Mouse (Mus musculus) midbrain, embryonic 13.5 days (tissue): ENCODE data around the gene Apeh. TPM values are rescaled to one million over a fixed set of nuclear protein-coding genes. Genes with fewer than 3 reads are reported as not detected.
A peak's percentile ranks its signal among the peaks of the same experiment; 100 is the strongest.

Source experiments
- ATAC-seq: fragments of 200-750 bp; cut with Nextera tagmentation; 2 replicates; pipeline ENCODE4 v1.8.0; 2017; ENCODE audit warnings: mild to moderate bottlenecking, moderate TSS enrichment, moderate library complexity
- H3K27ac ChIP-seq: fragments of 300-500 bp; sonication (generic); 2 replicates; pipeline ENCODE4 v1.5.1; 2015; ENCODE audit warnings: inconsistent platforms, mild to moderate bottlenecking, moderate library complexity
- H3K27me3 ChIP-seq: fragments of 300-500 bp; sonication (generic); 2 replicates; pipeline ENCODE4 v1.6.1; 2015; ENCODE audit warnings: mild to moderate bottlenecking, inconsistent platforms
- H3K36me3 ChIP-seq: fragments of 300-500 bp; sonication (generic); 2 replicates; pipeline ENCODE4 v1.6.1; 2015; ENCODE audit warnings: mild to moderate bottlenecking, inconsistent platforms
- H3K4me1 ChIP-seq: fragments of 300-500 bp; sonication (generic); replicated peaks from 2 replicates; pipeline ENCODE4 v1.6.1; 2015; ENCODE audit warnings: inconsistent platforms
- H3K4me2 ChIP-seq: fragments of 300-500 bp; sonication (generic); replicated peaks from 2 replicates; pipeline ENCODE4 v1.6.1; 2015; ENCODE audit warnings: moderate library complexity, mild to moderate bottlenecking, inconsistent platforms
- H3K4me3 ChIP-seq: fragments of 300-500 bp; sonication (generic); replicated peaks from 2 replicates; pipeline ENCODE4 v1.5.1; 2015; ENCODE audit warnings: mild to moderate bottlenecking, inconsistent platforms
- H3K9ac ChIP-seq: fragments of 300-500 bp; sonication (generic); replicated peaks from 2 replicates; pipeline ENCODE4 v1.6.1; 2015; ENCODE audit warnings: mild to moderate bottlenecking, inconsistent platforms
- H3K9me3 ChIP-seq: fragments of 300-500 bp; sonication (generic); 2 replicates; pipeline ENCODE4 v1.6.1; 2016; ENCODE audit warnings: mild to moderate bottlenecking, inconsistent platforms
- WGBS: fragments of 180-500 bp; shearing (Covaris S2); methylation state at CpG from one replicate; pipeline ENCODE4 v1.1.7; 2015; 5-methylcytosine and 5-hydroxymethylcytosine counted together
- polyA plus RNA-seq: library from polyadenylated mRNA; unstranded; fragments of >200 nt; fragmentation: Nextera tagmentation; extraction: Ambion mirVana; gene quantifications from 2 replicates; pipeline ENCODE4 v1.2.1, GENCODE M21; 2015

The Apeh gene
- polyA plus RNA-seq, 1 experiment from 2014 or later = 62.5 TPM

- 0% methylated on average over 16 of the region's 16 CpGs for WGBS
- peaks cover 27% of the 10 kb centered on the region for H3K4me1 ChIP-seq
- H3K9me3 ChIP-seq = no peaks in the 10 kb centered on the region
- H3K36me3 ChIP-seq = peaks cover 43% of the 10 kb centered on the region
- H3K27me3 ChIP-seq = no peaks in the 10 kb centered on the region
- peak overlapping the region; percentile 65 for H3K27ac ChIP-seq
- ATAC-seq = peak; percentile 30
- H3K4me2 ChIP-seq = peak overlapping the region; percentile 93
- H3K9ac ChIP-seq = peak overlapping the region; percentile 70
- peak overlapping the region; percentile 59 for H3K4me3 ChIP-seq
Observed at GRCm38 (mm10) chr9:108094998-108095411, 599 bp upstream of the Apeh start.

- WGBS = 76% methylated on average over 10 of the region's 10 CpGs
- H3K4me2 ChIP-seq = peak overlapping the region; percentile 93
- H3K4me1 ChIP-seq = peaks cover 27% of the 10 kb centered on the region
- peaks cover 44% of the 10 kb centered on the region for H3K36me3 ChIP-seq
- ATAC-seq = 0 out of 2 replicates have a peak, but pooled peaks have one; percentile 1
- no peaks in the 10 kb centered on the region for H3K9me3 ChIP-seq
- peak overlapping the region; percentile 70 for H3K9ac ChIP-seq
- H3K4me3 ChIP-seq = peak overlapping the region; percentile 59
- H3K27me3 ChIP-seq = no peaks in the 10 kb centered on the region
- no peak overlapping the region for H3K27ac ChIP-seq
Observed at GRCm38 (mm10) chr9:108093586-108093985, 820 bp downstream of the Apeh start.

- no peak for ATAC-seq
- Histone ChIP-seq H3K36me3 (peaks cover 73% of the 10 kb centered on the region), H3K4me2 (no peak overlapping the region), H3K27me3 (no peaks in the 10 kb centered on the region), H3K9ac (no peak overlapping the region), H3K9me3 (no peaks in the 10 kb centered on the region), H3K4me3 (no peak overlapping the region), H3K27ac (no peak overlapping the region), H3K4me1 (peaks cover 22% of the 10 kb centered on the region)
- 95% methylated on average over 7 of the region's 7 CpGs for WGBS
Observed at GRCm38 (mm10) chr9:108090611-108091120, 3.7 kb downstream of the Apeh start.

- Histone ChIP-seq H3K27me3 (peaks cover 43% of the 10 kb centered on the region), H3K36me3 (peaks cover 67% of the 10 kb centered on the region), H3K4me2 (no peak overlapping the region), H3K9ac (no peak overlapping the region), H3K9me3 (no peaks in the 10 kb centered on the region), H3K4me3 (no peak overlapping the region), H3K27ac (no peak overlapping the region), H3K4me1 (peaks cover 6% of the 10 kb centered on the region; the same call in 1 of the 2 replicates)
- ATAC-seq = no peak
- 95% methylated on average over 4 of the region's 4 CpGs for WGBS
Observed at GRCm38 (mm10) chr9:108085261-108085660, 9.1 kb downstream of the Apeh start.

GRCm38 (mm10) chr9:108083561-108083960 lies 10.8 kb downstream of the Apeh start:
- ATAC-seq = no peak
- WGBS = 84% methylated on average over 6 of the region's 6 CpGs
- Histone ChIP-seq H3K27ac (no peak overlapping the region), H3K9ac (no peak overlapping the region), H3K4me2 (no peak overlapping the region), H3K9me3 (no peaks in the 10 kb centered on the region), H3K4me3 (no peak overlapping the region), H3K36me3 (peaks cover 50% of the 10 kb centered on the region), H3K27me3 (peaks cover 43% of the 10 kb centered on the region), H3K4me1 (peaks cover 15% of the 10 kb centered on the region)

GRCm38 (mm10) chr9:108082988-108083431 lies 11.4 kb downstream of the Apeh start, which contains the start of gene Rnf123:
Gene Rnf123 (minus strand): TSS chr9:108083346.
- Histone ChIP-seq H3K4me3 (0 out of 2 replicates have a peak within 1 kb of the TSS, but pooled peaks have one; percentile 3), H3K27me3 (peaks cover 43% of the 10 kb centered on the region), H3K4me1 (peaks cover 21% of the 10 kb centered on the region), H3K9ac (peak within 1 kb of the TSS; percentile 14; the same call in 1 of the 2 replicates), H3K36me3 (peaks cover 45% of the 10 kb centered on the region), H3K4me2 (0 out of 2 replicates have a peak within 1 kb of the TSS, but pooled peaks have one; percentile 10), H3K9me3 (no peaks in the 10 kb centered on the region), H3K27ac (no peak within 1 kb of the TSS)
- WGBS = 32% methylated on average over 12 of the region's 12 CpGs
- no peak for ATAC-seq

- no peak overlapping the region for H3K27ac ChIP-seq
- 0 out of 2 replicates have a peak overlapping the region, but pooled peaks have one; percentile 10 for H3K4me2 ChIP-seq
- 9% methylated on average over 19 of the region's 19 CpGs for WGBS
- 0 out of 2 replicates have a peak overlapping the region, but pooled peaks have one; percentile 3 for H3K4me3 ChIP-seq
- H3K4me1 ChIP-seq = peaks cover 25% of the 10 kb centered on the region
- H3K27me3 ChIP-seq = peaks cover 43% of the 10 kb centered on the region
- H3K36me3 ChIP-seq = peaks cover 40% of the 10 kb centered on the region
- no peak for ATAC-seq
- H3K9ac ChIP-seq = peak overlapping the region; percentile 14; the same call in 1 of the 2 replicates
- no peaks in the 10 kb centered on the region for H3K9me3 ChIP-seq
Observed at GRCm38 (mm10) chr9:108082549-108082948, 11.9 kb downstream of the Apeh start.

- 76% methylated on average over 5 of the region's 5 CpGs for WGBS
- no peak for ATAC-seq
- Histone ChIP-seq H3K9me3 (no peaks in the 10 kb centered on the region), H3K9ac (peak within 1 kb of the TSS; percentile 99), H3K4me2 (peak within 1 kb of the TSS; percentile 95), H3K4me3 (peak within 1 kb of the TSS; percentile 91), H3K27ac (no peak within 1 kb of the TSS; the same call in 1 of the 2 replicates), H3K27me3 (peaks cover 43% of the 10 kb centered on the region), H3K4me1 (peaks cover 25% of the 10 kb centered on the region), H3K36me3 (peaks cover 16% of the 10 kb centered on the region)
Observed at GRCm38 (mm10) chr9:108080168-108080567, 14.2 kb downstream of the Apeh start, which contains the start of gene Mst1. Gene Mst1 (plus strand): TSS chr9:108080436.

- Histone ChIP-seq H3K9ac (0 out of 2 replicates have a peak overlapping the region, but pooled peaks have one; percentile 0), H3K36me3 (peaks cover 27% of the 10 kb centered on the region), H3K27me3 (no peaks in the 10 kb centered on the region), H3K4me3 (no peak overlapping the region), H3K27ac (no peak overlapping the region), H3K9me3 (no peaks in the 10 kb centered on the region), H3K4me2 (no peak overlapping the region), H3K4me1 (peaks cover 13% of the 10 kb centered on the region)
- ATAC-seq = no peak
- 59% methylated on average over 7 of the region's 7 CpGs for WGBS
Observed at GRCm38 (mm10) chr9:108073141-108073930, 21.1 kb downstream of the Apeh start.

- peaks cover 8% of the 10 kb centered on the region; the same call in 1 of the 2 replicates for H3K4me1 ChIP-seq
- H3K27me3 ChIP-seq = no peaks in the 10 kb centered on the region
- peaks cover 27% of the 10 kb centered on the region for H3K36me3 ChIP-seq
- H3K4me3 ChIP-seq = no peak overlapping the region
- H3K9me3 ChIP-seq = no peaks in the 10 kb centered on the region
- 62% methylated on average over 9 of the region's 9 CpGs for WGBS
- 0 out of 2 replicates have a peak overlapping the region, but pooled peaks have one; percentile 14 for H3K9ac ChIP-seq
- H3K27ac ChIP-seq = no peak overlapping the region
- no peak overlapping the region for H3K4me2 ChIP-seq
- no peak for ATAC-seq
Observed at GRCm38 (mm10) chr9:108072481-108072924, 21.9 kb downstream of the Apeh start.

- Histone ChIP-seq H3K9ac (no peak overlapping the region), H3K27ac (no peak overlapping the region), H3K27me3 (no peaks in the 10 kb centered on the region), H3K36me3 (peaks cover 28% of the 10 kb centered on the region), H3K4me3 (no peak overlapping the region), H3K9me3 (no peaks in the 10 kb centered on the region), H3K4me1 (peaks cover 8% of the 10 kb centered on the region; the same call in 1 of the 2 replicates), H3K4me2 (no peak overlapping the region)
- ATAC-seq = no peak
- 90% methylated on average over 4 of the region's 4 CpGs for WGBS
Observed at GRCm38 (mm10) chr9:108071801-108072200, 22.6 kb downstream of the Apeh start.

GRCm38 (mm10) chr9:108069529-108069928 lies 24.9 kb downstream of the Apeh start:
- 88% methylated on average over 7 of the region's 7 CpGs for WGBS
- Histone ChIP-seq H3K4me1 (peaks cover 8% of the 10 kb centered on the region; the same call in 1 of the 2 replicates), H3K27ac (no peak overlapping the region), H3K9ac (no peak overlapping the region), H3K36me3 (peaks cover 44% of the 10 kb centered on the region), H3K4me2 (no peak overlapping the region), H3K9me3 (no peaks in the 10 kb centered on the region), H3K27me3 (no peaks in the 10 kb centered on the region), H3K4me3 (no peak overlapping the region)
- ATAC-seq = no peak
